Mouse (Mus musculus) small intestine, adult 10 weeks (tissue): ENCODE measurements around the gene Rem1. TPM values are rescaled to one million over a fixed set of nuclear protein-coding genes. Genes with fewer than 3 reads are reported as not detected.

Experiments used
- polyA plus RNA-seq: library from polyadenylated mRNA; stranded (reverse); fragments of 350-450 nt; fragmentation: Illumina TruSeq; extraction: RNeasy Lipid Tissue Mini Kit (QIAGEN cat#74804); gene quantifications from one replicate; pipeline ENCODE4 v1.2.3, GENCODE M21; 2014; ENCODE audit warnings: low replicate concordance

Gene Rem1
- 0.26 TPM for polyA plus RNA-seq

GRCm38 (mm10) chr2:152626774-152627591 lies at the start of gene Rem1:
Rem1 (plus strand) TSS chr2:152626951.

GRCm38 (mm10) chr2:152580107-152580506 lies 46.6 kb upstream of the Rem1 start, which contains the start of gene Defb19:
Defb19 (minus strand) TSS chr2:152580312.

GRCm38 (mm10) chr2:152599299-152599698 lies 27.5 kb upstream of the Rem1 start, which contains the start of gene Defb45:
Defb45 (minus strand) TSS chr2:152599399.

DNA sequence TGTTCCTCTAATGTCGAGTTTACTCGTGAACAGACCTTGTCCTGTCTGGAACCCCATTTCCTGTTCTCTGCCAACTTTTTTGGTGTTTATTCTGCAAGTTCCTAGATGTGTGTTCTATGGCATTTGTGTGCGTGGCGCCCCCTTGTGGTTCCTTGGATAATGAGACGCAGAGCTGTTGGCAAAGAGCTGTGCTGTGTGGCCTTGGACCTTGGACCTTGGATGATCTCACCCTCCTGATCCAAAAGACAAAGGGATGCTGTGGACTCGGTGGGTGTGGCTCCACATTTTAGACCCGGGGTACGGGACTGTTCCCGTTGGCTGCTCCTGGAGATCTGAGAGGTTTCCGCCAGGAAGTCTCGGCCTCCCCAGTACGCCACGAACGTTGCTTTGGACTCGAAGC lies 22.7 kb upstream of the Rem1 start, which contains the start of gene Defb36:
Gene Defb36 (plus strand): TSS at position 271 of the 400 bp plus-strand sequence.

DNA sequence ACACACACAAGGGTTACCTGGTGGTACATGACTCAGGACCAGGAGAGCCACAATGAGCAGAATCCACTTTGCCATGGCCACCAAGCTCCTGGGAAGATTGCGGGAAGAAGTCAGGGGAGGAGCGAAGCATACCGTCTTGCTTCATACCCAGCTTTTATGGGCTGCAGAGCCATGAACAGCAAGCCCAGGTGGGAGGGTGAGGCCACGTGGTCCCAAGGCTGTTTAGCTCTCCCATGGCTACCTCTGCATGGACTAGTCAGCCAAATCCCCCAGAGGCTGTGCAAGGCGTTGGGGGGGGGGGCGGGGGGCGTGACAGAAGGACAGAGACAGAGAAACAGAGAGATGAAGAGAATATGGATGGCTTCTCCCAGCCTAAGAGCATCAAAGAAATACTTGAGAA lies 3.8 kb upstream of the Rem1 start, which contains the start of gene Defb25:
Gene Defb25 (minus strand): TSS at position 101 of the 400 bp plus-strand sequence.

GRCm38 (mm10) chr2:152669256-152669638 lies 42.5 kb downstream of the Rem1 start, which contains the start of gene H13:
H13 (plus strand) TSS chr2:152669461.

Other genes with a start within 250 kb of the Rem1 start
- 0.11 TPM for gene Sox12, start 228.9 kb upstream of the Rem1 start, polyA plus RNA-seq
- gene Zcchc3, start 211.9 kb upstream of the Rem1 start, polyA plus RNA-seq = 0.82 TPM
- not detected for gene 6820408C15Rik, start 211.4 kb upstream of the Rem1 start, polyA plus RNA-seq
- not detected for gene Defb23, start 162.3 kb upstream of the Rem1 start, polyA plus RNA-seq
- not detected for gene Defb20, start 149.9 kb upstream of the Rem1 start, polyA plus RNA-seq
- gene Defb22, start 136.8 kb upstream of the Rem1 start, polyA plus RNA-seq = not detected
- gene Defb26, start 115.3 kb upstream of the Rem1 start, polyA plus RNA-seq = not detected
- gene Defb28, start 108.7 kb upstream of the Rem1 start, polyA plus RNA-seq = not detected
- not detected for gene Defb29, start 86.9 kb upstream of the Rem1 start, polyA plus RNA-seq
- gene Gm17416, start 57.6 kb upstream of the Rem1 start, polyA plus RNA-seq = not detected
- not detected for gene Defb21, start 54.2 kb upstream of the Rem1 start, polyA plus RNA-seq
- not detected for gene Defb19, start 46.6 kb upstream of the Rem1 start, polyA plus RNA-seq
- not detected for gene Defb45, start 27.6 kb upstream of the Rem1 start, polyA plus RNA-seq
- gene Defb36, start 22.6 kb upstream of the Rem1 start, polyA plus RNA-seq = not detected
- not detected for gene Defb25, start 3.9 kb upstream of the Rem1 start, polyA plus RNA-seq
- gene H13, start 42.5 kb downstream of the Rem1 start, polyA plus RNA-seq = 11.7 TPM
- gene Mcts2, start 60.1 kb downstream of the Rem1 start, polyA plus RNA-seq = 15.6 TPM
- 52.8 TPM for gene Id1, start 109.3 kb downstream of the Rem1 start, polyA plus RNA-seq
- not detected for gene Cox4i2, start 127.2 kb downstream of the Rem1 start, polyA plus RNA-seq
- gene Bcl2l1, start 204.8 kb downstream of the Rem1 start, polyA plus RNA-seq = 8.1 TPM
- gene Tpx2, start 221.0 kb downstream of the Rem1 start, polyA plus RNA-seq = 13.3 TPM